Mouse (Mus musculus) intestine, postnatal 0 days (tissue): ENCODE data around the gene Fam161a. TPM values are rescaled to one million over a fixed set of nuclear protein-coding genes. Genes with fewer than 3 reads are reported as not detected.

Experiments
- ATAC-seq: fragments of 200-750 bp; cut with Nextera tagmentation; 2 replicates; pipeline ENCODE4 v1.8.0; 2017; ENCODE audit warnings: mild to moderate bottlenecking, moderate TSS enrichment, moderate library complexity
- H3K27ac ChIP-seq: fragments of 300-500 bp; sonication (generic); 2 replicates; pipeline ENCODE4 v1.5.1; 2014; ENCODE audit warnings: mild to moderate bottlenecking, low read depth, low read length, moderate library complexity
- H3K27me3 ChIP-seq: fragments of 300-500 bp; sonication (generic); replicated peaks from 2 replicates; pipeline ENCODE4 v1.6.1; 2014; ENCODE audit warnings: low read length, mixed read lengths; ENCODE audit not compliant: control insufficient read depth, insufficient read depth
- H3K36me3 ChIP-seq: fragments of 300-500 bp; sonication (generic); 2 replicates; pipeline ENCODE4 v1.6.1; 2014; ENCODE audit warnings: mild to moderate bottlenecking, moderate library complexity; ENCODE audit not compliant: control insufficient read depth, insufficient read depth
- H3K4me1 ChIP-seq: fragments of 300-500 bp; sonication (generic); replicated peaks from 2 replicates; pipeline ENCODE4 v1.6.1; 2014; ENCODE audit warnings: antibody characterized with exemption, low read length, mixed read lengths; ENCODE audit not compliant: control insufficient read depth, insufficient read depth
- H3K4me2 ChIP-seq: fragments of 300-500 bp; sonication (generic); replicated peaks from 2 replicates; pipeline ENCODE4 v1.6.1; 2014; ENCODE audit warnings: low read depth, mild to moderate bottlenecking, moderate library complexity
- H3K4me3 ChIP-seq: fragments of 300-500 bp; sonication (generic); 2 replicates; pipeline ENCODE4 v1.5.1; 2014; ENCODE audit warnings: low read depth, low read length
- H3K9ac ChIP-seq: fragments of 300-500 bp; sonication (generic); 2 replicates; pipeline ENCODE4 v1.6.1; 2014; ENCODE audit warnings: mild to moderate bottlenecking, low read depth, low read length
- H3K9me3 ChIP-seq: fragments of 300-500 bp; sonication (generic); 2 replicates; pipeline ENCODE4 v1.6.1; 2016; ENCODE audit warnings: mixed run types; ENCODE audit not compliant: control insufficient read depth
- CTCF ChIP-seq: sonication (generic); IDR thresholded peaks from 2 replicates; pipeline ENCODE4 v1.5.1; 2016; ENCODE audit warnings: low read depth, mild to moderate bottlenecking, control low read depth, antibody characterized with exemption, moderate library complexity
- WGBS: fragments of 180-500 bp; shearing (Covaris S2); extraction: QIAGEN DNeasy Blood & Tissue Kit; methylation state at CpG from one replicate; pipeline ENCODE4 v1.1.7; 2014; 5-methylcytosine and 5-hydroxymethylcytosine counted together
- polyA plus RNA-seq: library from polyadenylated mRNA; unstranded; fragments of >200 nt; fragmentation: Nextera tagmentation; extraction: Ambion mirVana; gene quantifications from 2 replicates; pipeline ENCODE4 v1.2.1, GENCODE M21; 2015

Gene Fam161a
- polyA plus RNA-seq, result 1.9 and 2.8 TPM in 2 replicates

GRCm38 (mm10) chr11:23007481-23008180 lies at the start of gene Fam161a:
Fam161a (plus strand) TSS chr11:23007531.
- WGBS, result under 1% methylated on average over 22 of the region's 22 CpGs
- ATAC-seq, result peak; percentile 88
- no peak for TF ChIP-seq CTCF
- Histone ChIP-seq H3K36me3 (peaks cover 11% of the 10 kb centered on the region), H3K27ac (peak within 1 kb of the TSS; percentile 73), H3K4me1 (no peaks in the 10 kb centered on the region), H3K4me2 (peak within 1 kb of the TSS; percentile 79), H3K27me3 (no peaks in the 10 kb centered on the region), H3K9ac (peak within 1 kb of the TSS; percentile 61), H3K4me3 (peak within 1 kb of the TSS; percentile 66), H3K9me3 (no peaks in the 10 kb centered on the region)

- peak; percentile 72 for TF ChIP-seq CTCF
- H3K4me3 ChIP-seq, result no peak overlapping the region
- 94% methylated on average over 4 of the region's 4 CpGs for WGBS
- no peak overlapping the region for H3K4me2 ChIP-seq
- H3K4me1 ChIP-seq, result no peaks in the 10 kb centered on the region
- no peak overlapping the region for H3K27ac ChIP-seq
- H3K9ac ChIP-seq, result no peak overlapping the region
- H3K36me3 ChIP-seq, result peaks cover 4% of the 10 kb centered on the region
- no peaks in the 10 kb centered on the region for H3K9me3 ChIP-seq
- no peak for ATAC-seq
- no peaks in the 10 kb centered on the region for H3K27me3 ChIP-seq
These were observed 49.4 kb upstream of the Fam161a start for GRCm38 (mm10) chr11:22957791-22958374.

GRCm38 (mm10) chr11:22962101-22962500 lies 45.2 kb upstream of the Fam161a start:
- Histone ChIP-seq H3K4me1 (no peaks in the 10 kb centered on the region), H3K9me3 (no peaks in the 10 kb centered on the region), H3K4me3 (no peak overlapping the region), H3K9ac (no peak overlapping the region), H3K4me2 (no peak overlapping the region), H3K27ac (no peak overlapping the region), H3K36me3 (peaks cover 8% of the 10 kb centered on the region; the same call in 1 of the 2 replicates), H3K27me3 (no peaks in the 10 kb centered on the region)
- ATAC-seq, result no peak
- no peak for TF ChIP-seq CTCF
- 92% methylated on average over 1 of the region's 1 CpGs for WGBS

GRCm38 (mm10) chr11:22964401-22964800 lies 42.9 kb upstream of the Fam161a start:
- H3K36me3 ChIP-seq, result peaks cover 5% of the 10 kb centered on the region; the same call in 1 of the 2 replicates
- WGBS, result 77% methylated on average over 4 of the region's 4 CpGs
- no peak overlapping the region for H3K9ac ChIP-seq
- no peak overlapping the region for H3K4me3 ChIP-seq
- H3K4me1 ChIP-seq, result no peaks in the 10 kb centered on the region
- no peaks in the 10 kb centered on the region for H3K27me3 ChIP-seq
- H3K9me3 ChIP-seq, result no peaks in the 10 kb centered on the region
- H3K27ac ChIP-seq, result no peak overlapping the region
- ATAC-seq, result no peak
- H3K4me2 ChIP-seq, result no peak overlapping the region
- no peak for TF ChIP-seq CTCF

GRCm38 (mm10) chr11:22965503-22965902 lies 41.8 kb upstream of the Fam161a start:
- 85% methylated on average over 4 of the region's 4 CpGs for whole genome bisulfite sequencing
- Histone ChIP-seq H3K36me3 (peaks cover 5% of the 10 kb centered on the region; the same call in 1 of the 2 replicates), H3K4me2 (no peak overlapping the region), H3K27ac (no peak overlapping the region), H3K9me3 (no peaks in the 10 kb centered on the region), H3K4me1 (no peaks in the 10 kb centered on the region), H3K27me3 (no peaks in the 10 kb centered on the region), H3K9ac (no peak overlapping the region), H3K4me3 (no peak overlapping the region)
- TF ChIP-seq CTCF, result peak; percentile 58
- ATAC-seq, result no peak

GRCm38 (mm10) chr11:22969486-22969885 lies 37.8 kb upstream of the Fam161a start:
- no peak overlapping the region for H3K9ac ChIP-seq
- H3K4me3 ChIP-seq, result no peak overlapping the region
- H3K27me3 ChIP-seq, result no peaks in the 10 kb centered on the region
- no peak for ATAC-seq
- H3K4me1 ChIP-seq, result no peaks in the 10 kb centered on the region
- 47% methylated on average over 6 of the region's 6 CpGs for WGBS
- H3K9me3 ChIP-seq, result no peaks in the 10 kb centered on the region
- peak; percentile 68 for TF ChIP-seq CTCF
- no peak overlapping the region for H3K27ac ChIP-seq
- peaks cover 5% of the 10 kb centered on the region; the same call in 1 of the 2 replicates for H3K36me3 ChIP-seq
- no peak overlapping the region for H3K4me2 ChIP-seq
